Mouse (Mus musculus) ES-Bruce4 (cell line): ENCODE measurements around the gene Fam214b. TPM values are rescaled to one million over a fixed set of nuclear protein-coding genes. Genes with fewer than 3 reads are reported as not detected.
"Not testable (repeated sequence)": the region's sequence is repeated elsewhere in the genome, so short reads cannot be mapped to it uniquely, and the experiment has no call there.

Experiments used
- H3K27ac ChIP-seq: 2 replicates; pipeline ENCODE4 v1.5.1; 2012; ENCODE audit warnings: low read length, inconsistent platforms; ENCODE audit not compliant: insufficient read depth
- H3K27me3 ChIP-seq: 2 replicates; pipeline ENCODE4 v1.6.1; 2012; ENCODE audit warnings: mild to moderate bottlenecking, low read length, inconsistent platforms; ENCODE audit not compliant: control insufficient read depth, poor library complexity, insufficient read depth, severe bottlenecking
- H3K36me3 ChIP-seq: 2 replicates; pipeline ENCODE4 v1.6.1; 2012; ENCODE audit warnings: inconsistent platforms, mild to moderate bottlenecking, low read length, moderate library complexity; ENCODE audit not compliant: control insufficient read depth, poor library complexity, insufficient read depth, severe bottlenecking
- H3K4me1 ChIP-seq: one replicate; pipeline ENCODE4 v1.8.1; 2011; ENCODE audit warnings: low read length; ENCODE audit not compliant: control insufficient read depth, insufficient read depth
- H3K4me3 ChIP-seq: 2 replicates; pipeline ENCODE4 v1.5.1; 2011; ENCODE audit warnings: low read depth, mild to moderate bottlenecking, low read length
- H3K9ac ChIP-seq: 2 replicates; pipeline ENCODE4 v1.6.1; 2012; ENCODE audit warnings: low read depth, mild to moderate bottlenecking, inconsistent platforms; ENCODE audit not compliant: poor library complexity, severe bottlenecking
- H3K9me3 ChIP-seq: replicated peaks from 2 replicates; pipeline ENCODE4 v1.6.1; 2012; ENCODE audit warnings: mild to moderate bottlenecking, low read length, inconsistent platforms; ENCODE audit not compliant: control insufficient read depth, poor library complexity, insufficient read depth, severe bottlenecking
- CTCF ChIP-seq: IDR thresholded peaks from one replicate; pipeline ENCODE4 v1.8.1; 2011; ENCODE audit warnings: low read depth, low read length
- EP300 ChIP-seq: IDR thresholded peaks from 2 replicates; pipeline ENCODE4 v1.6.1; 2011; ENCODE audit warnings: low read depth, low read length; ENCODE audit not compliant: insufficient read depth
- POLR2A ChIP-seq: IDR thresholded peaks from one replicate; pipeline ENCODE4 v1.8.1; 2011; ENCODE audit warnings: low read length; ENCODE audit not compliant: insufficient read depth
- polyA plus RNA-seq: library from polyadenylated mRNA; stranded (reverse); fragments of >200 nt; gene quantifications from 2 replicates; pipeline ENCODE4 v1.2.4, GENCODE M21; 2011; ENCODE audit warnings: low read depth; ENCODE audit not compliant: missing spikeins, insufficient read depth, insufficient read length

Fam214b gene
- polyA plus RNA-seq, 1 experiment = 11.0 TPM

DNA sequence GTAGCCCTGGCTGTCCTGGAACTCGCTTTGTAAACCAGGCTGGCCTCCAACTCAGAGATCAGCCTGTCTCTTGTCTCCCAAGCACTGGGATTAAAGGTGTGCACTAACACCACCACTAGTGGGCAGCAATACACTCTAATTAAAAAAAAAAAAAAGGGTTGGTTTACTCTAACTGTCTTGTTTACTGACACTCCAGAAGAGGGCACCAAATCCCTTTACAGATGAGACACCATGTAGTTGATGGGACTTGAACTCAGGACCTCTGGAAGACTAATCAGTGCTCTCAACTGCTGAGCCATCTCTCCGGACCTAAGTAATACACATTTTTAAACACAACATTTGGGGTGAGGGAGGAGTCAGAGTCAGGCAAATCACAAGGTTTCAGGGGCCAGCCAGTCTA lies 40.3 kb downstream of the Fam214b start:
- TF ChIP-seq CTCF (peak; percentile 9), EP300 (no peak), POLR2A (no peak)
- H3K9ac ChIP-seq = no peak overlapping the region

DNA sequence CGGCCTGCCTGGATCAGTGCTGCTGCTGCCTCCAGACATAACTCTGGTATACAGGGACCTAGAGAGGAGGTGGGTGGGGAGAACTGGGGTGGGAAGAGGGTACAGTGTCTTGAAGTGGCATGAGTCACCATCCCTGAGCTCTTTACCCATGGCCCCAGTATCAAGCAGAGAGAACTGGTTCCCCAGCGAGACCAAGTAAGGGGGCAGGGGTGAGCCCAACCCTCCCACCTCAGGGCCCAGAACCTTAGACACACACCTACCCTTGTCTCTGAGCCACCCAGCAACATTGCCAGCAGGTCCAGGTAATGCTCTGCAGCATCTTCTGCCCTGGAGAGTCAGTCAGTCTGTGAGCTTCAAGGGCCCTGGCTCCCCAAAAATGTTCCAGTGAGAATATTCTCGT lies 41.1 kb downstream of the Fam214b start:
- Histone ChIP-seq H3K9ac (no peak overlapping the region), H3K9me3 (no peaks in the 10 kb centered on the region), H3K4me1 (peaks cover 1% of the 10 kb centered on the region), H3K36me3 (no peaks in the 10 kb centered on the region; the same call in 1 of the 2 replicates), H3K27me3 (no peaks in the 10 kb centered on the region), H3K4me3 (no peak overlapping the region), H3K27ac (no peak overlapping the region)
- no peak for TF ChIP-seq POLR2A
- no peak for TF ChIP-seq EP300
- no peak for TF ChIP-seq CTCF

More for the DNA sequence above, 40.3 kb downstream of the Fam214b start:
- no peak overlapping the region for H3K4me3 ChIP-seq
- H3K27ac ChIP-seq = no peak overlapping the region
- no peaks in the 10 kb centered on the region for H3K27me3 ChIP-seq
- peaks cover 1% of the 10 kb centered on the region for H3K4me1 ChIP-seq
- no peaks in the 10 kb centered on the region for H3K9me3 ChIP-seq
- no peaks in the 10 kb centered on the region; the same call in 1 of the 2 replicates for H3K36me3 ChIP-seq

DNA sequence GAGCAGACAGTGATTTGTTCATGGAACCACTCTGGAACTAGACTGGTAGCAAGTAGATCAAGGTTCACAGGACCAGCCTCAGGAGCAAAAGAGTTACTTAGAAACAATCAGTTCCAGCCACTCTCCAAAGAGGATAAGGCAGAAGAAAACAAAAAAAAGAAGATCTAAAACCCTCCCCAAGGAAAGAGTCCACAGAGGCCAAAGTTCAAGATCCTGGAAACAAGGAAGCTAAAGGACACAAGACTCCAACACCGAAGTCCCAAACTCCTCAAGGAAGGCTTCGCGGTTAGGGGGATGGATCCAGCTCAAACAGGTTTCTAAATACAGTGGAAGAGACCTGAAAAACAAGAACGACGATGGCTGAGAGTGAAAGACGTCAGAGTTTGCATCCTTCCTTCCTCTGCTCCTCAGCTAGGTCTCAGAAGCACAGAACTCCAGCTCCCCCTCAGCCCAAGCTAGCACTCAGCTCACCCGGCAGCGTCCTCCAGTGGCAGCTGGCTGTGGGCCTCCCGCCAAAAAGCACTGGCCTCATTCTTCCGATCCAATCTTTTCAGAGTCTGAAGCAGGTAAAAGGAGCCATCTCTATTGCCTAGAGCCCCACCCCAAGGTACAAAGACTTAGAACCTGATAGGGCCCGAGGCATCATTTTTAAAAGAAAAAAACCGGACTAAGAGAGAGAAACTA lies 43.1 kb downstream of the Fam214b start:
- Histone ChIP-seq H3K9me3 (no peaks in the 10 kb centered on the region), H3K4me3 (no peak overlapping the region), H3K27ac (peak overlapping the region; percentile 32; the same call in 1 of the 2 replicates), H3K9ac (no peak overlapping the region), H3K4me1 (no peaks in the 10 kb centered on the region), H3K27me3 (no peaks in the 10 kb centered on the region), H3K36me3 (peaks cover 2% of the 10 kb centered on the region; the same call in 1 of the 2 replicates)
- no peak for TF ChIP-seq POLR2A
- TF ChIP-seq CTCF = peak; percentile 43
- no peak for TF ChIP-seq EP300

DNA sequence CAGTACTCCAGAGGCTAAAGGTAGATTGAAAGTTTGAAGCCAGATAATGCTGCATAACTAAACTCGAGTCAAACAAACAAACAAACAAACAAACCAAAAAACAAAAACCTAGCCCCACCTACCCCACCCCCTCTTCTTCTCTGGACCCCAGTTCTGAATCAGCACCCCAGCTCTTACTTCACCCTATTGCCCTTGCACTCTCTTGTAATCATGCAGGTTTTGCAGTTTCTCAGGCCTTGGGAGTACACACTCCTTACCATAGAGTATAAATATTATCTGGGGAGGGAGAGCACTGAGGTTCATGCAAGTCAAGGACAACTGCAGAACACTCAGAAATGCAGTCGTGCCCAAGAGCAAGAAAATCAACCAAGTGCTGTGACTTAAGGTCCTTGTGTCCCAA lies 44.7 kb downstream of the Fam214b start:
- Histone ChIP-seq H3K4me3 (no peak overlapping the region), H3K36me3 (peaks cover 5% of the 10 kb centered on the region), H3K27ac (no peak overlapping the region), H3K27me3 (no peaks in the 10 kb centered on the region), H3K4me1 (no peaks in the 10 kb centered on the region), H3K9ac (peak overlapping the region; percentile 51), H3K9me3 (no peaks in the 10 kb centered on the region)
- no peak for TF ChIP-seq POLR2A
- no peak for TF ChIP-seq EP300
- TF ChIP-seq CTCF = no peak

DNA sequence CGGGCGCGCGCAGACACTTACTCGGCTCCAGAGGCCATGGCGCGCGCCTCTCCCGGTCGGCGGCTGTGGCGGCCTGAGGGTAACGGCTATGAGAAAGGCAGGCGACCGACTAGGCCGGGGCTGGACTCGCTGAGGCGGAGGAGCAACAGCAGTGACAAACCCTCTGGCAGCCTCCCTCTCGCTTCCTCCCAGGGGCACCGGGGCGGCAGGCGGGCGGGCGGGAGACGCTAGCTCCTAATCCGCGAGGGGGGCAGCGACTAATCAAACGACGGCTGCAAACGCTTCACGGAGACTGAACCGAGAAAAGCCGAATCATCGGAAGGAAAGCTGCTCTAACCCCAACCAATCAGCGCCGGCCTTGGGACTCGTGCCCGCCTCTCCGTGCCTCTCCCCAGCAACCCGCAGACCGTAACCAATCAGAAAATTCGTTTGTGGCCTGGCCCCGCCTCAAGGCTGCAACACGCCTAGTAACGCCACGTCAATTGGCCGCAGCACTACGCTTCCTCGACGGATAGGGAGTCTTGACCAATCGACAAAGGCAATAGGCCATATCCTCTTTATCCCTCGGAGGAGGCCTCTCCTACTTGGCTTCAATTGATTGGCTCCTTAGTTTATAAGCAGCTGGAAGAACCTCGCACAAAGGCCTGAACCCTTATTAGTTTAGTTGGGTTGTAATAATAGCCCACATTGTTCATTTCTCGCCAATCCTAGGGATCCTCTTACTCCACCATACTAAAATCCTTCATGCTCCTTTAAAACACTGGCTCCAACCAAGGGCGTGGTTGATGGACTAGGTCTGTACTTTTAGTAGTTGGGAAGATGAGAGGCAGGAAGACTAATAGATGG lies 45.7 kb downstream of the Fam214b start, which contains the start of gene Vcp:
Vcp (minus strand) TSS at position 367 of the 846 bp plus-strand sequence.
- H3K36me3 ChIP-seq = peaks cover 13% of the 10 kb centered on the region
- not testable (repeated sequence) for H3K9me3 ChIP-seq, H3K4me1 ChIP-seq, H3K27me3 ChIP-seq
- H3K4me3 ChIP-seq = peak within 1 kb of the TSS; percentile 94
- H3K9ac ChIP-seq = peak within 1 kb of the TSS; percentile 88
- H3K27ac ChIP-seq = peak within 1 kb of the TSS; percentile 85
- peak; percentile 17 for TF ChIP-seq POLR2A

DNA sequence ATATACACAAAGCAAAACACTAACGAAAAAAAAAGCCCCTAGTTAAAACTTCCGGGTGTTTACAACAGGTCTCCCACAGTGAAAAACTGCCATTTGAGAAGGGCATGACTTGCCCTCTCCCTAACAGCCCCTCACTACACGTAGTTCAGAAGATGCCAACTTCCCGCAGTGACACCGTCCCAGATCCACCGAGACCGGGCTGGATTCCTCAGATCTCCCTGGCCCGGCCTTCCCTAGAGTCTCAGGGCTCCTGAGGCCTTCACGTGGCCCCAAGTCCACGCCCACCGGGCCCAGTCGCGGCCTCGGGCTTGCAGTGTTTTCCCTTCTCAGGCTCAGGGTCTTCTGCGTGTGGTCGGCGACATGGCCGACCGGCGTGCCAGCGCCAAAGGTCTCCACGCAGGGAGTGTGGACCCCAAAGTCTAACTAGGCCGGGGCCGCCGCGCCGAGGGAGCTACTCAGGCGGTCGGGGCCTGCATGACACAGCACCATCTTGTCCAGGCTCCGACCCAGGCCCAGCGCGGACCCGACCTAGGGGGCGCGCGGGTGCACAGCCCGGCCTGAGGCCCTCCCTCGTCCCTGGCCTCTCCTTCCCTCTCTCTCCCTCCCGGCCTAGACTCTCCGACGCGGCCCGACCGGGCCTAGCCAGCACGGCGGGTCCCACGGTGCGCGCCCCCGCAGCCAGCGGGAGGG lies 46.4 kb downstream of the Fam214b start:
- peak overlapping the region; percentile 94 for H3K4me3 ChIP-seq
- H3K4me1 ChIP-seq = no peaks in the 10 kb centered on the region
- TF ChIP-seq EP300 (no peak), CTCF (peak; percentile 8)
- no peaks in the 10 kb centered on the region for H3K9me3 ChIP-seq
- H3K9ac ChIP-seq = peak overlapping the region; percentile 88
- H3K36me3 ChIP-seq = peaks cover 21% of the 10 kb centered on the region
- H3K27ac ChIP-seq = peak overlapping the region; percentile 85
- no peaks in the 10 kb centered on the region for H3K27me3 ChIP-seq
